Mouse (Mus musculus) CD4-positive, CD25-positive, alpha-beta regulatory T cell, adult 2 months (primary cell): ENCODE data around the gene Nsmce1.
"Not testable (repeated sequence)": the region's sequence is repeated elsewhere in the genome, so short reads cannot be mapped to it uniquely, and the experiment has no call there.

Experiments used
- DNase-seq: peaks from one replicate; pipeline ENCODE4 v3.0.0-alpha.2; 2012; ENCODE audit warnings: low read depth, low spot score

Gene Nsmce1

DNA sequence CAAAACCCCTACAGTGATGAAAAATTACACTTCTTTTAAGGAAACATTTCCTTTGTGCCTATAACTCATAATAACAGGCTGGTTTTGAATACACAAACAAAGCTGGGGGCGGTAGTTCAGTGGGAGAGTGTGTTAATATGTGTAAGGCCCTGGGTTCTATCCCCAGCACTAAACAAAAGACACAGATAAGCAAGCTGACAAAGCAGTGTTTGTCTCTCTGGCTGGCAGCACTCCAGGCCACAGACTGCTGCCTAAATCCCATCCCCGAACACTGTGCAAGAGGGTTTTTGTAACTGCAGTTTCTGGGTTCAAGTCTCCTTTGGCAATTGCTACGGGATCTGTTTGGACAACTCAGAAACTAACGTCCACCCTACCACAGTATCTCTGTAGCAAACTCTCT, 49.1 kb downstream of the Nsmce1 start:
- DNase-seq = no peak

DNA sequence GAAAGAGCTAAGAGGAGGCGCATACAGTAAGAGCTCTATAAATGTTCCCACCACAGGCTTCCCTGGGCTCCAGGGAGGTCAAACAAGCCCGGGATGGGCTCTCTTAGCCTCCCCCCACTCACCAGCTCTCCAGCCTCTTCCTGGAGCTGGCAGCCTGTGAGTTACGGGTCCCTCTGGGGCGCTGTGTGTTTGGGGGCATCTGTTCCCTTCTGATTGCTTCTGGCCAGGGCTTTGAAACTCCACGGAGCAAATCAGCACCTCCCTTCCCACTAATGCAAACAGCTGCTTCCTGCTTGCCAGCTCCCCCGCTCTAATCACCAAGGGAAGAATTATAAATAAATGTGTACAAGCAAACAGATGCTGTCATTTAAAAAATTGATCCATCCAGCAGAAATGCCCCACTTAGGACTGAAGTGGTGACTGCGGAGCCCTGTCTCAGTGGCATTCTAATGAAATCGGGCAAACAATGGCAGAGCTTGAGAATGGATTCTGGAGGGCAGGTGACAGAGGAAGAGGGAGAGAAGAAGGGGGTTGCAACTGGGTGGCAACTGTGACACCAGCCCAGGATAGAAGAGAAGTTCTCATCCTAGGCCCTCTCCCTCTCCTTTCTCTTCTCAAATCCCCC, 56.6 kb downstream of the Nsmce1 start:
- no peak for DNase-seq

DNA sequence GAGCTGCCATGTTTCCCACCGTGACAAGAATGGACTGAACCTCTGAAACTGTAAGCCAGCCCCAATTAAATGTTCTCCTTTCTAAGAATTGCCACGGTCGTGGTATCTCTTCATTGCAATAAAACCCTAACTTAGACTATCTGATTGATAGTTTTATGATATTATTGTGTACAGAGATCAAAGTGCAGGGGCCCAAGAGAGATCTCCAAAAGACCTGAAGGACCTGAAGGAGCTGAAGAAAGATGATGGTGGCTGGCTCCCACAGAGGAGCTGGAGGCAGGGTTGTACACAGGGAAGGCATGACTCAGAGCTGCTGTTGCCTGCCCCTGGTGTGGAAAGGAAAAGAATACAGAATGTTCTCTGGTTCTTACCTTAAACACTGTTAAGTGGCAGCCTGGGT, 57.5 kb downstream of the Nsmce1 start:
- DNase-seq = no peak

DNA sequence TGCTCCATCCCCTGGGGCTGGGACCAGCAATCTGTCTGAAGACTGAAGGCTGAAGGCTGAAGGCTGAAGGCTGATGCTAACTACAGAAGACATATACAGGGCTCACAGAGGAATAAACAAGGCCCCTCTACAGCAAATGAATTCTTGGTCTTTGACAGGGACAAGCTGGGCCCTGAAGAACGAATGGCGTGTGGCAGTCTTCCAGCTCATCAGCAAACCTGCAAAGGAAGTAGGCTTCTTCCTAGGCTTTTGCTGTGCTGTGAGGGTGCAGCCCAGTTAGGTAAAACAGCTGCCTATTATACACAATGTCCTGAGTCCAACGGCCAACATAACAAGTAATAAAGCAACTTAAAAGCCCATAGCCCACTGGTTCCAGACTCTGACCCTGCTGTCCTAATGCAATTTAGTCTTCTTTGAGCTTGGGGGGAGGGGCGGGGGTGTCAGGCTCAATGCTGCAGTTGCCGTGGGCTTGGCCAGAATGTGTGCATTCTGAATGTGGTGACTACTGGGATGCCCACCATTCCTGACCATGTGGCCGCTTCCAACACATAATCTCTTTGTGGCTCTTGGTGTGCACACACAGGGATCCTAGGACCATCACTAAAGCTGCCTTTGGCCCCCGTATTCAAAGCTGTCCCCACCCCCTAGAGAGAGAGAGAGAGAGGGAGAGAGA, 61.1 kb downstream of the Nsmce1 start:
- no peak for DNase-seq

DNA sequence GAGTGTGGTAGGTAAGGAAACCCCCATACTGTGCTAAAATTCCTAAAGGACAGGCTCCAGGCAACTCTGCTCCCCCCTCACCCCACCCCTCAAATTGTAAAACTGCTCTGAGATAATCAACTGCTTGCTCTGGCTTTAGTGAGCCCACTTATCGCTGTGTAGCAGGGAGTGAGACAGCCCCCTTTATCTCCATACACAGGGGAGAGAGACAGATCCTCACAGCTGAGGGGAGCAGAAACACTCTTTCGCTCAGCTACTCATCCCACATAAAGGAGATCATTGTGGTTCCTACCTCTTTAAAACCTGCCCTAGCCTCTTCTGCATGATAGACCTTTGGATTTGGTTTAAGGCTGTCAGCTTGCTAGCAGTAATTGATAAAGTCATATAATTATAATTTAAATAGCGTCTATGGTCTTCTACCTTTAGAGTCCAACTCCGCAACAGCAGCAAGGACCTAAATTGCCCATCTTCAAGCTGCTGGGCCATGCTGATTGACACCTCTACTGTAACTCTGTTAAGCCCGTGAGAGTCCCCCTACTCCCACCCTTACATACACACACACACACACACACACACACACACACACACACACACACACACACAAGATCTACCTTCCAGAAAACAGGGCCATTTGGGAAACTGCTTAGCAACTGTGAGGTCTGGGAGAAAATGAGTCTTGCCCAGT, 62.4 kb downstream of the Nsmce1 start:
- not testable (repeated sequence) for DNase-seq

DNA sequence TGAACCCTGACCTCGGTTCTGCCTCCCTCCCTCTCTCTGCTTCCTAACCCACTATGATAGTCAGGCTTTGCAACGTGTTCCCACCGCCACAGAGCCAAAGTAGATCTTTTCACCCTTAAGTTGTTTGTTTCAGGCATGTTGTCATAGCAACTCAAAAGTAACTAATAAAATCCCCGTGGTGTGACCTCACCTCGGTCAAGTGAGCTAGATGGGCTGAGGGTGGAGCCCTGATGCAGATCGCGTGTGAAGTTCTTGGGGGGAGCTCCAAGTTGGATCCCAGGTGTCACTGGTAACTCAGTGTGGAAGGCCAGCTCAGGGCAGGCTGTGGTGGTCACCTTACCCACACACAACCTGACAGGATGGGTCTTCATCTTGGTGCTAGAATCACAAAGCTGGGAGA, 63.0 kb downstream of the Nsmce1 start:
- DNase-seq = no peak

DNA sequence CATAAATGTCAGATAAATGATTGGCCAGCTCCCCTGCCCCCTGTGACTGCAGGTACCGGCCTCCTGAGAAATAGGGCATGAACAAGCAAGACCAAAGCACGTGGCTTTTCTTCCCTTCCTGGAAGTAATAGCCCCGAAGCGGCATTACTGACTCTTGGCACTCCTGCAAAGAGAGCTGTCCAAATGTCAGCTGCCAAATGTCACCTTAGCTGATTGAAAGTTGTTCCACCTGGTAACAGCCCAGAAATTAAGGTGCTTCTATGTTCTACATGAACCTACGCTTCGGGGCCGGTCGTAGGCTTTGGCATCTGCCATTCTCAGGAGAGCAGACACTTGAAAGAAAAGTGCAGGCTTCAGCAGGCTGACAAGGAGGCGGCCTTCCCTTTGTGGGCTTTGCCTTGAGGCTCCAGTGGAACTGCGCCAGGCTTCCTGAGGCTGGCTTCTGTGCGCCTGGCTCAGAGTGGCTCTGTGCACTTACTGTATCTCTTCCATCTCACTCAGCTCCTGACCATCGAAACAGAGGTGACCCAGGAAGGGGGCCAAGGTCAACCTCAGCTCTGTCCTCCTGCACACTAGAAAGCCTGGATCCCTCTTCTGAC, 63.8 kb downstream of the Nsmce1 start:
- no peak for DNase-seq

DNA sequence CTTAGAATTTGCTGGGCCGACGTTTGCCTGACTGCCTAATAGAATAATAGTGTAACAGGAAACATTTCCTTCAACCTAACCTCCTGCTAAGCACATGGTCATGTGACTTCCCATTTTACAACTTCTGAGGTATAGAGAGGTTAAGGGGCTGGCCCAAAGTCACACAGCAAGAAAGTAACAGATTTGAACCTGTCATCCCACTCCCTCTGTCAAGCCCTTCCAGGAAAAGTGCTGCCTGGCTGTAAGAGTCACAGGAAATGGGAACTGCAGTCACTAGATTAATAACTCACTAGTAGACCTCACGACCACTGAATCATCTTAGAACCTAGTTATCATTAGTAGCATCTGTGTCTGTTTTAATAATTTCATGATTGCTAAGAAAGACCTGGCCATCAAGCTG, 68.3 kb downstream of the Nsmce1 start:
- peak; percentile 70 for DNase-seq

DNA sequence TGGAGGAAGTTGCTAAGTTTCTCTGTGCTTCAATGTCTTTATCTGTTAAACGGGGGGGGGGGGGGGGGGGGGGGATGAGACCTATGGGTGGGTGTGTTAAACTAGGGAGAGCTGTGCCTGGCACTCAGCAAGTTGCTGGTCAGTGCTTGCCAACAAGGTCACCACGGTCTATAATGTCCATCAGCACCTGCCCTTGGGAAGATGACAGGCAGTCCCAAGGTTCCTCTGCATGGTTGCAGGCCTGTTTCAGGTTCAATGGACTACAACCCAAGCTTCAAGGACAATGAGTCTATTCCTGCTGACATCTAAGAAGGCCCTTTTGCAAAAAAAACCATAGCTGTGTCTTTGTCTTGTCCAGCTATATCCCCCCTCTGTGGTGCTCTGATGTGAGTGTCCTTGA, 69.5 kb downstream of the Nsmce1 start:
- DNase-seq = no peak

DNA sequence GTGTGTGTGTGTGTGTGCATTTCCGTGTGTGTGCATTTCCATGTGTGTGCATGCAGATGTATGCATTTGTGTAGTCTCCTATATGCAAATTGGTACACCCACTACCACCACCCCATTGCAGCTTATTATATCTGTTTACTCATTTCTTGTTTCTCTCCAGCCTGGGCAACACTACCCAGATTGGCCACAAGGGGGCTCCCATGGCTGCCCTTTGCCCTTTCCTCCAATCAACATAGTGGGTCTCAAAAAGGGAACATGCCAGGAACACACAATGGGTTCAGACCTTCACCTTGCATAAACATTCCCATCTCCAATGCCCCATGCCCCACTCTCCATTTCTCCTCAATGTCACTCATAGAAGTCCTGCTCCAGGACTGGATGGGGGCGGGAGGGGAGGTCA, 71.2 kb downstream of the Nsmce1 start:
- DNase-seq = peak; percentile 83

DNA sequence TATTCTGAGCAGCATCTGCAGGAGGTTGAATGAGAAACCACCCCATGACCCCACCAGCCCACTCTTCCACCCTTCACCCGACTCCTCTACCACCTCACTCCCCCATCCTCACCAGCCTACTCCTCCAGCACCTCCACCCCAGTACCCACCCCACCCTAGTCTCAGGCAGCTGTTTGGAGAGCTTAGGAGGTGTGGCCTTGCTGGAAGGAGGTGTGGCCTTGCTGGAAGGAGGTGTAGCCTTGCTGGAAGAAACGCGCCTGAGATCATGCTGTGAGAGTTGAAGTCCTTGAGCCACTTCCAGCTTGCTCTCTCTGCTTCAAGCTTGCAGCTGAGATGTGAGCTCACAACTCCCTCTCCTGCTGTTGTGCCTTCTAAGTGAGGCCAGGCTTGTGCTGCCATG, 73.0 kb downstream of the Nsmce1 start:
- peak; percentile 15 for DNase-seq
